In the genomic region with DNA sequence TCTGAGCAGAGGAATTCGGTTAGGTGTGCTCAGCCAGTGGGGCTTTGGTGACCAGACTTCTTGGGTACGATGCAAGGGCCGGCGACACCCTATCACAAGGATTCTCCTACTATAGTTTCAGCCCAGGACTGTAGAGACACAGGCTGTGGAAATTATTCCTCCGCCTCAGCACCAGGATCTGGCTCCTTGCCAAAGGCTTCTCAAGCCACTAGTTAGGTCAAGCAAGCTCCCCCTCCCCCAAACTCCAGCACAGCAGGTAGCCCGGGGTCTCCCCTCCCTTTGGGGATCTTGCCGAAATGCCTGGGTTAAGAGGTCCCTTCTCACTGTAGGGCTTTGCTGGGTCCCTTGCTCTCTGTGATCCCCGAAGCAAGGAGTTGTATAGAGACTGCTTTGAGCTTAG, we compare ENCODE assay signal across 24 mouse cellular contexts. TPM values are rescaled to one million over a fixed set of nuclear protein-coding genes. Genes with fewer than 3 reads are reported as not detected.
A peak's percentile ranks its signal among the peaks of the same experiment; 100 is the strongest.
DNase-seq lines count a peak whose midpoint lies in the region; ATAC-seq lines count a peak whose summit lies in the region.
"Had no signal": no experiment of that assay in that cellular context is flagged by ENCODE, and none has a peak within 500 bp of the region (broad histone marks: within the 10 kb centered on the region; RNA-seq: fewer than 3 reads in every experiment).

No protein-coding gene starts in this region.

- 62% methylated on average over 8 of the region's 8 CpGs for WGBS in forebrain, embryonic 14.5 days
- 56% methylated on average over 8 of the region's 8 CpGs for WGBS in forebrain, embryonic 16.5 days
- WGBS in limb, embryonic 13.5 days, result 61% methylated on average over 8 of the region's 8 CpGs
- WGBS in limb, embryonic 10.5 days, result 67% methylated on average over 8 of the region's 8 CpGs

- no peak overlapping the region for H3K4me2 ChIP-seq in forebrain, embryonic 14.5 days (ENCODE audit: low read length)
- no peak overlapping the region for H3K4me2 ChIP-seq in forebrain, embryonic 16.5 days (ENCODE audit: low read length)
- no peak overlapping the region for H3K4me2 ChIP-seq in limb, embryonic 13.5 days (replicated peaks)
- H3K4me2 ChIP-seq: heart, embryonic 11.5 days; intestine, embryonic 15.5 days had no signal

- ATAC-seq in forebrain, embryonic 14.5 days, result no peak
- ATAC-seq in forebrain, embryonic 16.5 days, result no peak
- no peak for ATAC-seq in limb, embryonic 13.5 days (ENCODE audit: low FRiP score, low read depth)
- ATAC-seq: CD4-positive, CD25-positive, alpha-beta regulatory T cell, adult 4 months; forebrain, postnatal 0 days; intestine, embryonic 15.5 days had no signal

- no peaks in the 10 kb centered on the region for H3K4me1 ChIP-seq in forebrain, embryonic 14.5 days (ENCODE audit: control insufficient read depth, insufficient read depth, low read length)
- H3K4me1 ChIP-seq in forebrain, embryonic 16.5 days (replicated peaks; ENCODE audit: control insufficient read depth, insufficient read depth, low read length), result no peaks in the 10 kb centered on the region
- H3K4me1 ChIP-seq in limb, embryonic 13.5 days, result no peaks in the 10 kb centered on the region
- peaks cover 16% of the 10 kb centered on the region for H3K4me1 ChIP-seq in limb, embryonic 10.5 days
- H3K4me1 ChIP-seq: embryonic facial prominence, embryonic 10.5 days; intestine, embryonic 15.5 days had no signal

- no peak overlapping the region for H3K27ac ChIP-seq in forebrain, embryonic 14.5 days (ENCODE audit: low read depth, low read length)
- H3K27ac ChIP-seq in forebrain, embryonic 16.5 days (ENCODE audit: low read length), result no peak overlapping the region
- H3K27ac ChIP-seq in limb, embryonic 13.5 days, result no peak overlapping the region
- no peak overlapping the region for H3K27ac ChIP-seq in limb, embryonic 10.5 days
- H3K27ac ChIP-seq: embryonic facial prominence, embryonic 10.5 days; heart, adult 2 months; intestine, embryonic 15.5 days had no signal

- no peaks in the 10 kb centered on the region for H3K9me3 ChIP-seq in forebrain, embryonic 14.5 days (replicated peaks; ENCODE audit: control insufficient read depth, low read length)
- no peaks in the 10 kb centered on the region for H3K9me3 ChIP-seq in forebrain, embryonic 16.5 days (ENCODE audit: control insufficient read depth, low read length)
- no peaks in the 10 kb centered on the region for H3K9me3 ChIP-seq in limb, embryonic 13.5 days
- H3K9me3 ChIP-seq in limb, embryonic 10.5 days (replicated peaks), result no peaks in the 10 kb centered on the region
- H3K9me3 ChIP-seq: embryonic facial prominence, embryonic 10.5 days; G1E; intestine, embryonic 15.5 days had no signal

- H3K27me3 ChIP-seq in forebrain, embryonic 14.5 days (replicated peaks; ENCODE audit: control insufficient read depth, insufficient read depth, low read length), result no peaks in the 10 kb centered on the region
- no peaks in the 10 kb centered on the region for H3K27me3 ChIP-seq in forebrain, embryonic 16.5 days (replicated peaks; ENCODE audit: control insufficient read depth, insufficient read depth, low read length)
- H3K27me3 ChIP-seq in limb, embryonic 13.5 days, result 0 out of 2 replicates have a peak, but pooled peaks cover 3% of the 10 kb centered on the region
- peaks cover 27% of the 10 kb centered on the region; the same call in 1 of the 2 replicates for H3K27me3 ChIP-seq in limb, embryonic 10.5 days (ENCODE audit: low read depth, poor library complexity, severe bottlenecking)
- H3K27me3 ChIP-seq: intestine, embryonic 15.5 days had no signal

- DNase-seq in cerebellum, postnatal 10 days, result peak; percentile 61 to 65
- no peak for DNase-seq in cerebellum, adult 11 months
- peak; percentile 30 for DNase-seq in forebrain, embryonic 14.5 days (ENCODE audit: low spot score)
- DNase-seq in limb, embryonic 10.5 days (ENCODE audit: low spot score), result no peak
- DNase-seq in retina, postnatal 1 day, result peak; percentile 55
- DNase-seq in retina, embryonic 14.5 days (ENCODE audit: low spot score), result no peak
- DNase-seq: adrenal gland, postnatal 10 days; B cell, adult 2 months; cerebellum, adult 2 months; forebrain, postnatal 0 days; gastrocnemius, postnatal 14 days; heart, adult 2 months; heart, postnatal 36 days had no signal

- peaks cover 32% of the 10 kb centered on the region for H3K36me3 ChIP-seq in forebrain, embryonic 14.5 days (ENCODE audit: control insufficient read depth, insufficient read depth, low read length)
- peaks cover 24% of the 10 kb centered on the region for H3K36me3 ChIP-seq in forebrain, embryonic 16.5 days (ENCODE audit: control insufficient read depth, insufficient read depth)
- peaks cover 28% of the 10 kb centered on the region for H3K36me3 ChIP-seq in limb, embryonic 13.5 days
- H3K36me3 ChIP-seq in limb, embryonic 10.5 days, result peaks cover 35% of the 10 kb centered on the region

- H3K4me3 ChIP-seq in forebrain, embryonic 14.5 days (ENCODE audit: low read depth, low read length), result no peak overlapping the region
- H3K4me3 ChIP-seq in forebrain, embryonic 16.5 days (replicated peaks; ENCODE audit: low read length), result no peak overlapping the region
- no peak overlapping the region for H3K4me3 ChIP-seq in limb, embryonic 13.5 days
- H3K4me3 ChIP-seq in limb, embryonic 10.5 days, result no peak overlapping the region
- H3K4me3 ChIP-seq: embryonic facial prominence, embryonic 10.5 days; heart, adult 2 months; intestine, embryonic 15.5 days had no signal

- no peak overlapping the region for H3K9ac ChIP-seq in forebrain, embryonic 14.5 days (ENCODE audit: low read length)
- H3K9ac ChIP-seq in forebrain, embryonic 16.5 days (replicated peaks; ENCODE audit: low read depth, low read length), result no peak overlapping the region
- H3K9ac ChIP-seq in limb, embryonic 13.5 days, result peak overlapping the region; percentile 31
- H3K9ac ChIP-seq: forebrain, postnatal 0 days; intestine, embryonic 15.5 days had no signal

RNA-seq across cellular contexts. Expression of a gene that starts 20.2 kb away (rescaled TPM):
- polyA plus RNA-seq in forebrain, embryonic 14.5 days (2014; fragmentation: Nextera tagmentation; extraction: Ambion mirVana), result 22.4 and 25.2 TPM in 2 replicates
- polyA plus RNA-seq in forebrain, embryonic 16.5 days (2015; fragmentation: Nextera tagmentation; extraction: Ambion mirVana), result 24.5 and 28.6 TPM in 2 replicates
- polyA plus RNA-seq in limb, embryonic 13.5 days (2015; fragmentation: Nextera tagmentation; extraction: Ambion mirVana), result 29.8 and 33.5 TPM in 2 replicates
- 23.3 and 29.0 TPM in 2 replicates for polyA plus RNA-seq in limb, embryonic 10.5 days (2016; fragmentation: Nextera tagmentation; extraction: Ambion mirVana)

RNA-seq across cellular contexts. Expression of a gene that starts 20.6 kb away (rescaled TPM):
- 727 and 759 TPM in 2 replicates for polyA plus RNA-seq in forebrain, embryonic 14.5 days (2014; fragmentation: Nextera tagmentation; extraction: Ambion mirVana)
- 666 and 671 TPM in 2 replicates for polyA plus RNA-seq in forebrain, embryonic 16.5 days (2015; fragmentation: Nextera tagmentation; extraction: Ambion mirVana)
- 493 and 494 TPM in 2 replicates for polyA plus RNA-seq in limb, embryonic 13.5 days (2015; fragmentation: Nextera tagmentation; extraction: Ambion mirVana)
- polyA plus RNA-seq in limb, embryonic 10.5 days (2016; fragmentation: Nextera tagmentation; extraction: Ambion mirVana), result 778 and 852 TPM in 2 replicates

RNA-seq across cellular contexts. Expression of a gene that starts 30.8 kb away (rescaled TPM):
- polyA plus RNA-seq in forebrain, embryonic 14.5 days (2014; fragmentation: Nextera tagmentation; extraction: Ambion mirVana), result 4.7 and 5.4 TPM in 2 replicates
- 7.4 and 9.5 TPM in 2 replicates for polyA plus RNA-seq in forebrain, embryonic 16.5 days (2015; fragmentation: Nextera tagmentation; extraction: Ambion mirVana)
- 0.47 and 0.54 TPM in 2 replicates for polyA plus RNA-seq in limb, embryonic 13.5 days (2015; fragmentation: Nextera tagmentation; extraction: Ambion mirVana)
- 0.87 and 2.0 TPM in 2 replicates for polyA plus RNA-seq in limb, embryonic 10.5 days (2016; fragmentation: Nextera tagmentation; extraction: Ambion mirVana)
- polyA plus RNA-seq: G1E; heart, embryonic 11.5 days; heart, embryonic 16.5 days had no signal

RNA-seq across cellular contexts. Expression of a gene that starts 40.2 kb away (rescaled TPM):
- polyA plus RNA-seq in forebrain, embryonic 14.5 days (2014; fragmentation: Nextera tagmentation; extraction: Ambion mirVana), result 37.2 and 41.3 TPM in 2 replicates
- polyA plus RNA-seq in forebrain, embryonic 16.5 days (2015; fragmentation: Nextera tagmentation; extraction: Ambion mirVana), result 57.9 and 69.8 TPM in 2 replicates
- polyA plus RNA-seq in limb, embryonic 13.5 days (2015; fragmentation: Nextera tagmentation; extraction: Ambion mirVana), result 64.2 and 66.1 TPM in 2 replicates
- 88.0 and 104 TPM in 2 replicates for polyA plus RNA-seq in limb, embryonic 10.5 days (2016; fragmentation: Nextera tagmentation; extraction: Ambion mirVana)

RNA-seq across cellular contexts. Expression of a gene that starts 41.4 kb away (rescaled TPM):
- not detected in 2 replicates for polyA plus RNA-seq in forebrain, embryonic 14.5 days (2014; fragmentation: Nextera tagmentation; extraction: Ambion mirVana)
- 0.11 and 0.28 TPM in 2 replicates for polyA plus RNA-seq in forebrain, embryonic 16.5 days (2015; fragmentation: Nextera tagmentation; extraction: Ambion mirVana)
- polyA plus RNA-seq in limb, embryonic 13.5 days (2015; fragmentation: Nextera tagmentation; extraction: Ambion mirVana), result not detected in 2 replicates
- polyA plus RNA-seq in limb, embryonic 10.5 days (2016; fragmentation: Nextera tagmentation; extraction: Ambion mirVana), result not detected in 2 replicates
- polyA plus RNA-seq: CD4-positive, CD25-positive, alpha-beta regulatory T cell, adult 4 months; embryonic facial prominence, embryonic 10.5 days; embryonic facial prominence, embryonic 14.5 days; G1E; gonadal fat pad, adult 2 months; heart, adult 2 months; heart, embryonic 11.5 days; heart, embryonic 16.5 days; hindbrain, embryonic 11.5 days; intestine, embryonic 15.5 days had no signal

Comparison
In these comparisons a context has a peak if more than half of its experiments do, and no peak if none do; other contexts are left out.
1. DNase-seq: peak in cerebellum, postnatal 10 days (2 of 2), forebrain, embryonic 14.5 days (single experiment) and retina, postnatal 1 day (single experiment); none in cerebellum, adult 11 months (single experiment), limb, embryonic 10.5 days (single experiment) and retina, embryonic 14.5 days (single experiment).